Mouse (Mus musculus) intestine, embryonic 15.5 days (tissue): ENCODE results near the gene Rps6kc1. TPM values are rescaled to one million over a fixed set of nuclear protein-coding genes. Genes with fewer than 3 reads are reported as not detected.

Source experiments
- ATAC-seq: fragments of 200-750 bp; cut with Nextera tagmentation; 2 replicates; pipeline ENCODE4 v1.8.0; 2017; ENCODE audit warnings: moderate TSS enrichment, moderate library complexity
- H3K27ac ChIP-seq: fragments of 300-500 bp; sonication (generic); 2 replicates; pipeline ENCODE4 v1.5.1; 2015; ENCODE audit warnings: mild to moderate bottlenecking, inconsistent platforms
- H3K27me3 ChIP-seq: fragments of 300-500 bp; sonication (generic); replicated peaks from 2 replicates; pipeline ENCODE4 v1.6.1; 2015; ENCODE audit warnings: inconsistent platforms
- H3K36me3 ChIP-seq: fragments of 300-500 bp; sonication (generic); 2 replicates; pipeline ENCODE4 v1.6.1; 2015; ENCODE audit warnings: inconsistent platforms
- H3K4me1 ChIP-seq: fragments of 300-500 bp; sonication (generic); replicated peaks from 2 replicates; pipeline ENCODE4 v1.6.1; 2015; ENCODE audit warnings: inconsistent platforms
- H3K4me2 ChIP-seq: fragments of 300-500 bp; sonication (generic); replicated peaks from 2 replicates; pipeline ENCODE4 v1.6.1; 2015; ENCODE audit warnings: mild to moderate bottlenecking, inconsistent platforms
- H3K4me3 ChIP-seq: fragments of 300-500 bp; sonication (generic); replicated peaks from 2 replicates; pipeline ENCODE4 v1.5.1; 2015; ENCODE audit warnings: inconsistent platforms
- H3K9ac ChIP-seq: fragments of 300-500 bp; sonication (generic); 2 replicates; pipeline ENCODE4 v1.6.1; 2015; ENCODE audit warnings: inconsistent platforms
- H3K9me3 ChIP-seq: fragments of 300-500 bp; sonication (generic); 2 replicates; pipeline ENCODE4 v1.6.1; 2016; ENCODE audit warnings: inconsistent platforms
- WGBS: fragments of 180-500 bp; shearing (Covaris S2); methylation state at CpG from one replicate; pipeline ENCODE4 v1.1.7; 2015; 5-methylcytosine and 5-hydroxymethylcytosine counted together
- polyA plus RNA-seq: library from polyadenylated mRNA; unstranded; fragments of >200 nt; fragmentation: Nextera tagmentation; extraction: Ambion mirVana; gene quantifications from 2 replicates; pipeline ENCODE4 v1.2.1, GENCODE M21; 2015

Gene Rps6kc1
- polyA plus RNA-seq, 1 experiment from 2014 or later, result 12.1 TPM

DNA sequence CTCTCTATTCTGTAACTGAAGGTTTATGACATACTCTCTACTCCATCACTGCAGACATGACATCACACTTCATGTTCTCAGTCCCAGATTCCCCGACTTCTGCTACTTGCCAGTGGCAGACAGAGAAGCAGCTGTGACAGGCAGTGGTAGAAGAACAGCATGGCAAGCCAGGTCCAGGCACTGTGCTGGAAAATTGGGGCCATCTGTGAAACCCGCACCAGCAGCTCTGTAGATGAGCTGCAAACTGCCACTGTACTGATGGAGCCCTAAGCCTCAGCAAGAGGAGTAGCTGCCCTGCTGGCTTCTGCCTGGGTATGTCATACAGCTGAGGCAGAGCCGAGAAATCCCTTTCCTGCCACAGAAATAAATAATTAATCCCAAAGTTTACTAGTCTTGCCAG, 236.1 kb downstream of the Rps6kc1 start:
- WGBS, result 68% methylated on average over 3 of the region's 3 CpGs
- ATAC-seq, result no peak
- no peak overlapping the region for H3K9ac ChIP-seq

DNA sequence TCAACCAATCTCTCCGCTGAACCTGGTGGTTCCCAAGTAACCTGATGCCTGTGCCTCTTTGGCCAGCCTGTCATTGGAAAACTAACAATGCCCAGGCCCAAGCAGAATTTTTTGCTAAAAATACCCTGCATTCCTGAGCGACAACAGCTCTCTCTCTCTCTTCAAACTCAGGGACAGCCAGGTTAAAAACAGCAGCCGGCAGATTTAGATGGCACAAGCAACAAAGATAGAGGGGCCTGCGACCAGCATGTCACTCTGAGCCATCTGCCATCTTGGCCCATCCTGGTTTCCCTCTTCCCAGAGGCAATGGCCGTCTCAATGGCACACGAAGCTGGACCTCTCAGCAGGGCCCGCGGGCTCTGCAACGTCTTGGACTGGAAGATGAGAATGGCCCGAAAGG, 242.5 kb downstream of the Rps6kc1 start:
- Histone ChIP-seq H3K9ac (no peak overlapping the region), H3K4me2 (no peak overlapping the region), H3K36me3 (no peaks in the 10 kb centered on the region), H3K9me3 (no peaks in the 10 kb centered on the region), H3K4me3 (no peak overlapping the region), H3K4me1 (no peaks in the 10 kb centered on the region), H3K27ac (no peak overlapping the region), H3K27me3 (no peaks in the 10 kb centered on the region)
- 68% methylated on average over 10 of the region's 10 CpGs for WGBS
- no peak for ATAC-seq

More for the DNA sequence above, 236.1 kb downstream of the Rps6kc1 start:
- no peaks in the 10 kb centered on the region for H3K36me3 ChIP-seq
- no peak overlapping the region for H3K4me2 ChIP-seq
- H3K4me3 ChIP-seq, result no peak overlapping the region
- no peaks in the 10 kb centered on the region for H3K4me1 ChIP-seq
- no peaks in the 10 kb centered on the region for H3K27me3 ChIP-seq
- no peaks in the 10 kb centered on the region for H3K9me3 ChIP-seq
- no peak overlapping the region for H3K27ac ChIP-seq

DNA sequence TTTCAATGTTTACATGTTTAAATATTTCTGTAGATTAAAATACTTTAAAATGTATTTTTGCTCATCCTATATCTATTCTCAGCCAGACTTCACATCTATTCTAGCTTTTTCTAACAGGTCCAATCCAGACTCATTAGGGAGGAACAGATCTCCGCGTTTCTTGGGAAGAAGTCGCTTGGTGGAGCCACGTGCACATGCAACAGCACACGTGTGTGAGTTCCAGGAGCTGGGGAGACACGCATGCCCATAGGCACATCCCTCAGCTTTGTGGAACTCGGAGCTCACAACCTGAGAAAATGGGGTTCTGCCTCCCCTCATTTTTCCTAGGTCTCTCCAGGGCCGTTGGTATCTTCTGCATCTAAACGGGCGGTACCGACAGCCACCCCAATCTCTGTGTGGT, 243.7 kb downstream of the Rps6kc1 start:
- WGBS, result 94% methylated on average over 11 of the region's 11 CpGs
- no peak overlapping the region for H3K27ac ChIP-seq

DNA sequence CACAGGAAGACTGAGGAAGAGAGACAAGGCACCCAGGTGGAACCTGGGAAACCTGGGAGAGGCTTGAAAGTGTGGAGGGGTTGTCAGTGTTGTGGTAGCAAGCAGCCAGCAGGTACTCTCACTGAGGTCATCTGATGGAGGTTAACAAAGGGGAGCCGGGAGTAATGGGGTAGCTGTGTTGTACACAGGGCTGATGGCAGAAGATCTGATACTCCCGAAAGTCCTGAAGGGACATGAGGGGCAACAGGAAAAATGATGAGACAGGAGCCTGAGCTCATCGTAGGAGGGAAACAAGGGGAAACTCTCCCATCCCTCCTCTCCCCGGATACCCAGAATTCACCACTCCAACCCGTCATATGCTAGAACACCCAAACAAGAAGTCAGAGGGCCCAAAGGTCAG, 244.2 kb downstream of the Rps6kc1 start:
- Histone ChIP-seq H3K36me3 (no peaks in the 10 kb centered on the region), H3K4me3 (no peak overlapping the region), H3K27me3 (no peaks in the 10 kb centered on the region), H3K27ac (no peak overlapping the region), H3K9me3 (no peaks in the 10 kb centered on the region), H3K4me1 (no peaks in the 10 kb centered on the region), H3K4me2 (no peak overlapping the region), H3K9ac (no peak overlapping the region)
- 86% methylated on average over 5 of the region's 5 CpGs for WGBS
- ATAC-seq, result no peak

More for the DNA sequence above, 243.7 kb downstream of the Rps6kc1 start:
- Histone ChIP-seq H3K9me3 (no peaks in the 10 kb centered on the region), H3K4me1 (no peaks in the 10 kb centered on the region), H3K4me3 (no peak overlapping the region), H3K27me3 (no peaks in the 10 kb centered on the region), H3K9ac (no peak overlapping the region), H3K36me3 (no peaks in the 10 kb centered on the region), H3K4me2 (no peak overlapping the region)
- ATAC-seq, result no peak

DNA sequence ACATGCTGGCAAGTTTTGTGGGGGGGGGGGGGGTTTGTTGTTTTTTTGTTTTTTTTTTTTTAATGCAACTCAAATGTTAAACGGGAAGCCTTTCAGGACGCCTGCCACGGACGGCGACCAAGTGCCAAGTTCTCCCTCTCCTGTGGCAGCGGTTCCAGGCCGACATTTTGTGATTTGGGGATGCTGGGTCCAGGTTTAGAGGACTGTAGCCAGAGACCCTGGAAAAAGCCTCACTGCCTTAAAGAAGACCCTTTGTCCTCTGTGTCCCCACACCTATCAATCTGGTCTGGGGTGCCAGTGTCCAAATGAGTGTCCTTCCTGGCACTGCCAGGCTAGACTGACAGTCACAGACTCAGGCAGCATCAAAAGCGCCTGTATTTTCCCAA, 246.1 kb downstream of the Rps6kc1 start:
- H3K4me3 ChIP-seq, result no peak overlapping the region
- H3K27ac ChIP-seq, result no peak overlapping the region
- H3K4me2 ChIP-seq, result no peak overlapping the region
- H3K9ac ChIP-seq, result no peak overlapping the region
- no peaks in the 10 kb centered on the region for H3K9me3 ChIP-seq
- ATAC-seq, result no peak
- no peaks in the 10 kb centered on the region for H3K27me3 ChIP-seq
- H3K36me3 ChIP-seq, result no peaks in the 10 kb centered on the region
- WGBS, result 93% methylated on average over 8 of the region's 8 CpGs
- H3K4me1 ChIP-seq, result no peaks in the 10 kb centered on the region; the same call in 1 of the 2 replicates

DNA sequence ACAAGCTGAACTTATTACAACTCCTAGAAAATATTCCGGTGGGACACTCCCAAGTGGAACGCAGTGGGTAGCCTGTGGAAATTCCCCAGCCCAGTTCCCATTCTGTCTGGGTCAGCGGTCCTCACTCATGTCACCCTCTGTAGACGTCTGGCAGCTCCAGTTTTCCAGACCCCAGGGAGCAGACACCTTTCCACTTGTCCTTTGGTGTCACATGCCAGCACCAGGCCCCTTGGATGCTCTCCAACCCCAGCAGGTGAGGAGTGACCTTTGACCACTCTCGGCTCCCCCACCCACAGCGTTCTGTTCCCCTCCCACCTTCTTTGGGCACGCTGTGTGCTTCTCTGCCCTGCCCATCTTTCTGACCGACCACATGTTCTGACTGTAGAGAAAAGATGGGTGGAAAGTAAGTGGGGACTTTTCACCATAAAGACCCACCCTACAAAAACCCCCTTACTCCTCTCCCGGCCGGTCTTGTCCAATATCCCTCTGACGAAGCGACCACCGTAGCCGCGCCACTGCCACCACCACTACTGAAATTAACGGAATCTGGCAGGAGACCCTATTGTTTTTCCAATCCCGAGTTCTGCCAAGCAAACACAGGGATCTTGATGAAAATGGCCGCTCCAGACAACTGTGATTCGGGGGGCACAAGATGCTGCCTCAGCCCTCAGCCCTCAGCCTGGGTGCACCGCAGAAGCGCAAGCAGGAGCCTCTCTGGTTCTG, 246.6 kb downstream of the Rps6kc1 start:
- peak; percentile 74 for ATAC-seq
- Histone ChIP-seq H3K9ac (no peak overlapping the region), H3K36me3 (no peaks in the 10 kb centered on the region), H3K4me1 (no peaks in the 10 kb centered on the region; the same call in 1 of the 2 replicates), H3K9me3 (no peaks in the 10 kb centered on the region), H3K4me2 (no peak overlapping the region), H3K27me3 (no peaks in the 10 kb centered on the region), H3K27ac (no peak overlapping the region), H3K4me3 (no peak overlapping the region)
- 80% methylated on average over 21 of the region's 21 CpGs for WGBS

DNA sequence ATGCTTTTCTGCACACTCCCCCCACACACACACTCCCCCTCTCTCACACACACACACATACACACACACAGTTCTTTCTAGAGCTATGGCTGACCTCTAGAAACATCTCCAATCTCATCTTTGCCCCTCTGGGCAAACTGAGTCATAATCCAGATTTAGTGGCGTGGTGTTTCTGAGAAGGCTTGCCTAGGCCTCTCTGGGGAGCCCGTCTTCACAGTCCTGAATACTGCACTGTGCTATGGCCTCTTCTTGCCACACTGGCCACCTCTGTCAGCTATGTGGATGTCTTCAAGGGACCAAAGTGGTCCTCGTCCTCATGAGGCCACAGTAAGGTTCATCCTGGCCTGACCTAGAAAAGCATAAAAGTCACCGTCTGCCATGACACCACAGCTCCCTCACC, 247.6 kb downstream of the Rps6kc1 start:
- no peak overlapping the region for H3K4me2 ChIP-seq
- H3K4me3 ChIP-seq, result no peak overlapping the region
- no peak overlapping the region for H3K27ac ChIP-seq
- ATAC-seq, result no peak
- no peak overlapping the region for H3K9ac ChIP-seq
- no peaks in the 10 kb centered on the region for H3K36me3 ChIP-seq
- 89% methylated on average over 4 of the region's 4 CpGs for WGBS
- H3K4me1 ChIP-seq, result no peaks in the 10 kb centered on the region; the same call in 1 of the 2 replicates
- no peaks in the 10 kb centered on the region for H3K27me3 ChIP-seq
- no peaks in the 10 kb centered on the region for H3K9me3 ChIP-seq

DNA sequence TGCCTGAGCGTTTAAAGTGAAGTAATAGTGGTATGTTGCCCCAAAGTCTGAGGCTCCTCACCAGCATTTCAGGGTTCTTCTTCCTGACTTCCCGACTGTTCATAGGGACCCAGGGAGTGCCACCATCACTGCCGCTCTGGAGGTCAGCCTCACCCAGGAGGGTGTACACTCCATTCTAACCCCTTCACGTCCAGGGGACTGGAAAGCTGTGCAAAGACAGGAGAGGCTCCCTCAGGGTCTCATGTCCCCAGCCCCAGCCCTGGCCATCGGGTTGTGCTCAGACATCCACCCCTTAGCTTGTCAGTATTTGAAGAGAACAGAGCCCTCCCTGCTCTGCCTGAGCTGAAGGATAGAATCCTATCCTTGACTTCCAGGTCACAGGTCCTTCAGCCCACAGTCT, 248.8 kb downstream of the Rps6kc1 start:
- Histone ChIP-seq H3K27me3 (no peaks in the 10 kb centered on the region), H3K9ac (no peak overlapping the region), H3K27ac (no peak overlapping the region), H3K9me3 (no peaks in the 10 kb centered on the region), H3K36me3 (no peaks in the 10 kb centered on the region), H3K4me3 (no peak overlapping the region), H3K4me2 (no peak overlapping the region), H3K4me1 (no peaks in the 10 kb centered on the region; the same call in 1 of the 2 replicates)
- ATAC-seq, result no peak
- WGBS, result 73% methylated on average over 5 of the region's 5 CpGs

DNA sequence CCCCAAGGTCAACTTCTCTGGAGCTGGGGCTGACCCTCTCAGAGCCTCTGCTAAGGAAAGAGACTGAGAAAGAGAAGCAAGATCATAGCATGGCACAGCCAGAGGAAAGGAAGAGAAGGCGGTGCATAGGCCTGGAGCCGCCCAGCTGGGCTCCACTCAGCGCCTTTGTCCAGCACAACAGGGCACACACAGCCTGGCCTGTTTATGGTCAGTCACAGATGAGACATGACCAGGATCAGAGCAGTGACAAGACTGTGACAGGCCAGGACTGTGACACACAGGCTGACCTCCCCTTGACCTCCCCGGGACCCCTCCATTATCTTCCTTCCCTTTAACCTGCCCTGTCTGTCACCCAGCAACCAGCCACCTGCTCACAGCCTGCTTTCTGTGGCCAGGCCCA, 249.8 kb downstream of the Rps6kc1 start:
- Histone ChIP-seq H3K27me3 (no peaks in the 10 kb centered on the region), H3K36me3 (no peaks in the 10 kb centered on the region), H3K9ac (no peak overlapping the region), H3K4me3 (no peak overlapping the region), H3K4me2 (no peak overlapping the region), H3K4me1 (no peaks in the 10 kb centered on the region; the same call in 1 of the 2 replicates), H3K9me3 (no peaks in the 10 kb centered on the region), H3K27ac (no peak overlapping the region)
- ATAC-seq, result no peak
- 65% methylated on average over 4 of the region's 4 CpGs for WGBS

DNA sequence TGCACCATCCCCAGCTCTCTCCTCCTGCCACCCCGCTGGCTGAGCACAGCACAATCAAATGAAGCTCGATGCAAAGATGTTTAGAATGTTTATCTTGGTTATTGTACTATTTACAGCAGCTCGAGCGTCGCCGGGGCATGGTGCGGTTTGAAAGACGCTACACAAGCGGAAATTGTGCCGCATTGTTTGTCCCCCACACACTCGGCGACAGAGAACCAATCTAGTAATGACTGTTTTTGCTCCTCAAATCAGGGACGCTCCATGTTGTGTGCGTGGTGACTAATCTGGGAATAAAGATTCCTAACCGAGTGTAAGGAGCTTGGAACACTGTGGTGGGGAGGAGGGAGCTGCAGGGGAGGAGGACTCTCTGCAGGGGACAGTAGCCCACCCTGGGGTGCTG, 250.3 kb downstream of the Rps6kc1 start:
- Histone ChIP-seq H3K27ac (no peak overlapping the region), H3K9me3 (no peaks in the 10 kb centered on the region), H3K9ac (no peak overlapping the region), H3K4me2 (no peak overlapping the region), H3K4me1 (no peaks in the 10 kb centered on the region; the same call in 1 of the 2 replicates), H3K27me3 (no peaks in the 10 kb centered on the region), H3K36me3 (no peaks in the 10 kb centered on the region), H3K4me3 (no peak overlapping the region)
- WGBS, result 65% methylated on average over 15 of the region's 15 CpGs
- ATAC-seq, result no peak

DNA sequence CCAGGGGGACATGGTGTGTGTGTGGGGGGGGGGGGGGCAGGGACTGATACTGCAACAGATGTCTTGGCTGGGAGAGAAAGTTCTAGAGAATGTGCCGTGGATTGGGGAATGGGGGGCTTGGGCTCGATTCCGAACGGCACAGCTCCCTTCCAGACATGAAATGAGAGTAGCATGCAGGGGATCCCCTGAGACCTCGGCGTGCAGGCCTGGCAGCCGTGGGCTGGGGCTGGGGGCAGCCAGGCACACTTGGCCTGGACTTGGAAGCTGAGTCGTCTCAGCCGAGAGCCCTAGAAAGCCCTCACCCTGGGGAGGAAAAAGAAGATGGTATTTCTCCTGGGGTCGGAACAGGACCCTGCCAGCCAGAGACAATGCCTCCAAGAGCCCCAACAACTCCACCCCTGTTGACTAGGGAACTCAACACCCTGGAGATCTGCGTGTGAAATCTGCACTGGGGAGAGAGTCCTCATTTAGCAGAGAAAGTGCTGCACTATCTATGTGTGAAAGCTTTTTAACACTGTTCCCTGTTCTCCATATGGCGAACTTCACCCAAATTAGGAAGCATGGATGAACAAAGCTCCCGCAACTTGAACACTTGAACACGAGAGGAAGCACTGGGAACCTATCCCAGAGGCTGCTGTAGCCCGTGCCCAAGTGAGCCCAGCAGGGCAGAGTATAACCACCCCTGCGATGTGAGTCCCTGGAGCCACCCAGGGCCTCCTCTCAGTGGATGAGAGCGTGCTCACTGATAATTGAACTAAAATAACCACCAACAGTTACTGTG, 251.7 kb downstream of the Rps6kc1 start:
- Histone ChIP-seq H3K27me3 (no peaks in the 10 kb centered on the region), H3K36me3 (no peaks in the 10 kb centered on the region), H3K27ac (no peak overlapping the region), H3K9me3 (no peaks in the 10 kb centered on the region), H3K4me3 (no peak overlapping the region), H3K4me1 (no peaks in the 10 kb centered on the region; the same call in 1 of the 2 replicates), H3K4me2 (no peak overlapping the region), H3K9ac (no peak overlapping the region)
- ATAC-seq, result no peak
- WGBS, result 80% methylated on average over 17 of the region's 17 CpGs

DNA sequence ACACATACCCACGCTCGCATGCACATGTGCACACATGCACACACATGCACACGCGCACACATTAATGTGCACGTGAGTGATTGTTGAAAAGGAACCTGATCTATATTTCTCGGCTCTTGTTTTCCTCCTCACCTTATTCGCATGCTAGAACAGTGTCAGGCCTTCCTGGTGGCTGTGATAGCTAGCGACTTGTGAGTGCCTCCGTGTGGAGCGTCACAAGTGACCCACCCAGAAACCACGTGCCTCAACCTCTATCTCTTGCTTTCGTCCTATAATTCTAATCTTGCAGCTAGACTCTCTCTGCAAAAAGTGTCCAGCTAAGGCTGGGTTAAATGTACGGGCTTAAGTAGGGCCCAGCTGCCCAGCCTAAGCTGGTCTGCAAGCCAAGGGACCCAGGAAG, 253.3 kb downstream of the Rps6kc1 start:
- Histone ChIP-seq H3K36me3 (no peaks in the 10 kb centered on the region), H3K4me2 (no peak overlapping the region), H3K4me3 (no peak overlapping the region), H3K27ac (no peak overlapping the region), H3K27me3 (no peaks in the 10 kb centered on the region), H3K9me3 (no peaks in the 10 kb centered on the region), H3K4me1 (no peaks in the 10 kb centered on the region; the same call in 1 of the 2 replicates), H3K9ac (no peak overlapping the region)
- 91% methylated on average over 13 of the region's 13 CpGs for WGBS
- no peak for ATAC-seq

DNA sequence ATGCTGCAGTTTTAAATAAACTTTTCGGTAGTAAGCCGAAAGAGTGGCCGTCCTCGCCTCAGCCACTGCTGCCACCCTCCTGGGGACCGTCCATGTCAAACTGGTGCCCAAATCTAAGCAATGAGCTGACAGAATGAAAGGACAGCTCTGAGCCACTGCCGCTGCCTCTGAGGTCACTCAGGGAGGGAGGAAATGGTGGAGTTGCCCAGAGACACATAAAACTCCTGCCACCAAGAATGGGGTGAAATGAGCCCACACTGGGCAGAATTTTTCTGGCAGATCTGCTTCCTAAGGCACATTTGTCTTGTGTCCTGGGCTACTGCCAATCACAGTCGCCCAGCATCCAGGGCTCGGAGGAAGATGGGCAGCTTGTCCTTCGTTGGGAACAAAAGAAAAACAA, 255.5 kb downstream of the Rps6kc1 start:
- Histone ChIP-seq H3K4me3 (no peak overlapping the region), H3K27ac (no peak overlapping the region), H3K4me1 (no peaks in the 10 kb centered on the region), H3K27me3 (no peaks in the 10 kb centered on the region), H3K36me3 (no peaks in the 10 kb centered on the region), H3K4me2 (no peak overlapping the region), H3K9me3 (no peaks in the 10 kb centered on the region), H3K9ac (no peak overlapping the region)
- 74% methylated on average over 9 of the region's 9 CpGs for WGBS
- ATAC-seq, result no peak
